Mouse (Mus musculus): Measurements from ENCODE around the gene Olfr1128.
"Not testable (repeated sequence)": the region's sequence is repeated elsewhere in the genome, so short reads cannot be mapped to it uniquely, and the experiment has no call there.

The Olfr1128 gene

DNA sequence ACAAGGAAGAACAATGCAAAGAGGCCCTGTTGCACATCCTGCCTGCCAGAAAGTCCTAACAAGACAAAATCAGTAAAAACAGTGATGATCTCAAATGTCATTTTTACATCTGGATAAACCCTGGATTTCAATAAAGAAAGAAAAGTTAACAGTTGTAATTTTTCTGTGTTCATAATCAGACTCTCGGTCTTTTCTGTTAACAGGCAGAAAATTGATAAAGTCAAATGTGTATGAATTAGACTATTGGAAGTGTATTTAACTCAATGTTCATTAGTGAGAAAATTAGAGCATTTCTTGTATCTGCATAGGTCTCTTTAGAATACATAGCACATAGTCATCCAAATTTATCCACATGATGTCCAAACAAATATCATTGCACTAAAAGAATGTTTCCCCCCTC, at the start of gene Olfr1128:
Gene Olfr1128, minus strand, starts transcription at position 101 of the 400 bp plus-strand sequence.
- no peak for DNase-seq (ENCODE audit: low read depth, low spot score)

DNA sequence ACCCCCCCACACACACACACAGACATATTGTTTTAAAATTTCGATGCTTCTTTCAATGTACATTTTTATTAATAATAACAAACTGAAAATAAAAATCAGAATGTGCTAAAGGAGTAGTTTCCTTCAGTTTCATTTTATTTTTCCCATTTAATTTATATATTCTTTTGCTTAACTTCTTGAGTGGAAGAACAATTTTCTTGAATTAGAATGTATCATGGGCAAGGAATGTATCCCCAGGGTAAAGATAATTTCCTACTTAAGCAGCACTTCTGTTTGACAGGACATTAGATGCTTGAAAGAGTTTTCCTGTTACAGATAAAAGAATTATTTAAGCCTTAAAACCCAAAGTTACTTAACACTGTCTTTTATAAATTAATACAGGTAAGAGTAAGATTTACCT, 28.3 kb upstream of the Olfr1128 start, which contains the start of gene Olfr1129:
Gene Olfr1129, plus strand, starts transcription at position 301 of the 400 bp plus-strand sequence.
- DNase-seq (ENCODE audit: low read depth, low spot score): not testable (repeated sequence)

DNA sequence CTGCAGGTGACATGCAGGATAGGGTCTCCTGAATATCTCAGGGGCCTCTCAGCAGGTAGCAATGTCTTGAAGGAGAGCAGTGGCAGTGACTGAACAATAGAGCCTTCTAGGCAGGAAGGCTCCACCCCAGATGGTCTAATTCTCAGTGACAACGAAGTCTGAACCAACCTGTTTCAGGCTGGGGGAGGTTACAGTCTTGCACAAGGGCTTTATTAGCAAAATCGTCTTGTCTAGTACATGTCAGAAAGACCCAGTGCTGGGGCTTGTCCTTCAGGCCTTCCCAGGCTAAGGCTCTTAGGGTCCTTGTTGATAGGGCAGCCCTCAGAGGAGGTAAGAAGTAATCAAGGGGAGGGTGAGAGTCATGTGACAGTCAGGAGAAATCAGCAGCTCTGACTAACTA, 10.5 kb downstream of the Olfr1128 start:
- DNase-seq (ENCODE audit: low read depth, low spot score): no peak

DNA sequence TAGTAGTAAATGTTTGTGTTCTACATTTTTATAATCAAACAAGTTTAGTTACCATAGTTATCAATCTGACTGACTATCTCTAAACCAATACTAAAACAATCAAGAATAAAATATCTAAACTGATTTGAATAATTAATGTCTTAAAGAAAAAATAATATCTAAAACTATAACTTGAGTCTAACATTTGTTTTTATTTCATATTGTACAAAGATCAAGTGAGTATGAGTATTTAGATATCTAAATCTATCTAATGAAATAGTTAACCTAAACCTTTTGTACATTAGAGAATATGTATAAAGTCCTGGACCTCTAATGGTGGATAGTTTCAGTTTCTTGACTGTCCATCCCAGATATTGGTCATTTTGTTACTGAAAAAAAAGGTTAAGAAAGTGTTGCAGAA, 13.8 kb downstream of the Olfr1128 start, which contains the start of gene Olfr153:
Gene Olfr153, plus strand, starts transcription at position 301 of the 400 bp plus-strand sequence.
- DNase-seq (ENCODE audit: low read depth, low spot score): no peak

- not testable (repeated sequence) for DNase-seq (ENCODE audit: low read depth, low spot score)
Observed at GRCm38 (mm10) chr2:87525899-87526616, 19.3 kb downstream of the Olfr1128 start.

- no peak for DNase-seq (ENCODE audit: low read depth, low spot score)
Observed at GRCm38 (mm10) chr2:87520651-87521050, 24.7 kb downstream of the Olfr1128 start.

DNA sequence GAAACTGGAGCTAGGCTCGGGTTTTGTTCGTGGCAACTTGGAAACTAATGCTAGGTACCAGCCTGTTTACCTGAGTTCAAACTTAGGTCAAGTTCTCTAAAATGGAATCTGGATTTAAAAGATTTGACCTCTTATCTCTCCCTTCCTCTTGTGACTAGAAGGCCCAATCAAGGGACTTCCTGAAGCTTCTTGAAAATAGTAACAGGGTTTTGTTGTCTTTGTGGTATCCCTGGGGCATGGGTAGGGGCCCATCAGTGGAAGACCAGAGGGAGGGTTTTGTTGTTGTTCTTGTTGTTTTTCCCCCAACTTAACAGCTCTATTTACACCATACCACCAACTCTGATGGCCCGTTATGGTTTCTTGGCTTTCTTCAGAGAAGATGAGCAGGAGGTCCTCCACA, 28.8 kb downstream of the Olfr1128 start:
- DNase-seq (ENCODE audit: low read depth, low spot score): no peak

DNA sequence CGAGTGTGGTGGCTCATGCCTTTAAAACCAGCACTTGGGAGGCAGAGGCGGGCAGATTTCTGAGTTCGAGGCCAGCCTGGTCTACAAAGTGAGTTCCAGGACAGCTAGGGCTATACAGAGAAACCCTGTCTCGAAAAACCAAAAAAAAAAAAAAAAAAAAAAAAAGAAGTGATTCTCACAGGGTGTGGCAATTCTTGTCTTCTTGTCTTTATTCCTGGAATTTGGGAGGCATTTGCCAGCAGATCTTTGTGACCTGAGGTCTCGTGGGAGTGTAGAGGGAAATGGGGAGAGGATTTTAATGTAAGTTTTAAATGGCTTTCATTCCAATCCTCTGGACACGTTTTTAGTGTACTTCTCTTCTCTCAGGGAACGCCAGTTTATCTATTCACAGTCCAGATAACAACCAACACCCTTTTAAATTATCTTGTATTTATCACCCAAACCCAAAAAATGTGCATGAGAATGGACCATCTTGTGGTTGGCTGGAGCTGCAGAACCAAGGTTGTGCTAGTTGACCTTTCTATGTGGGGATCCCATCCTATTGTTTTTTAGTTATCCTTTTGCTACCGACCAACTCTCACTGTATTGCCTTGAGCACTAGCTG, 29.8 kb downstream of the Olfr1128 start:
- DNase-seq (ENCODE audit: low read depth, low spot score): no peak

DNA sequence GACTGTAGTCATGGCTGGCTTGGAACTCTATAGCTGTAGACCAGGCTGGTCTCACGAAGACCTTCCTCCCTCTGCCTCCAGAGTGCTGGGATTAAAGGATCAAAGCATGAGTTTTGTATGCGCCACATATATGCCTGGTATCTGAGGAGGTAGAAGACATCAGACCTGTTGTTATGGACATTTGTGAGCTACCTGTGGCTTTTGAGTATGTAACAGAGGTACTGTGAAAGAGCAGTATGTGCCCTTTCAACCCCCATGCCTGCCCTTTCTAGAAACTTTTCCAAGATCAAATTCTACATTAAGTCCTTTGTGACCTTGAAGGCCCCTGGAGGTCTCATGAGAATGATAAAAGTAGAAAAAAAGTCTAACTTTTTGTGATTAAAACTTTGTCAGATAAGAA, 30.3 kb downstream of the Olfr1128 start:
- DNase-seq (ENCODE audit: low read depth, low spot score): no peak

GRCm38 (mm10) chr2:87506265-87506664, 39.1 kb downstream of the Olfr1128 start, which contains the start of gene Pramel6:
Gene Pramel6, plus strand, starts transcription at chr2:87506565.
- DNase-seq (ENCODE audit: low read depth, low spot score): no peak

- not testable (repeated sequence) for DNase-seq (ENCODE audit: low read depth, low spot score)
Observed at GRCm38 (mm10) chr2:87496993-87497392, 48.3 kb downstream of the Olfr1128 start, which contains the start of gene Pramel7. Gene Pramel7, minus strand, starts transcription at chr2:87497093.
